Mouse (Mus musculus): Measurements from ENCODE around the gene Msl3l2.

- TF ChIP-seq EP300 (IDR thresholded peaks at IDR 0.05; ENCODE audit: low read depth), result no peak
- TF ChIP-seq CTCF (IDR thresholded peaks at IDR 0.05; ENCODE audit: low read depth), result no peak
Measured at GRCm38 (mm10) chr10:56089714-56090113, 17.0 kb upstream of the Msl3l2 start.
